Mouse (Mus musculus): ENCODE data around the gene Aadacl3. TPM values are rescaled to one million over a fixed set of nuclear protein-coding genes. Genes with fewer than 3 reads are reported as not detected.

The Aadacl3 gene
- 0.04 TPM in 1 of 2 replicates, not detected in the other for polyA plus RNA-seq (2012; rRNA removed; ENCODE audit: low replicate concordance)

GRCm38 (mm10) chr4:144463656-144464055 lies at the start of gene Aadacl3:
Aadacl3 (minus strand) TSS chr4:144463756.

GRCm38 (mm10) chr4:144453217-144453616 lies 10.3 kb downstream of the Aadacl3 start, which contains the start of gene Gm9944:
Gm9944 (minus strand) TSS chr4:144453317.

GRCm38 (mm10) chr4:144438672-144439071 lies 24.9 kb downstream of the Aadacl3 start, which contains the start of gene 1700012P22Rik:
1700012P22Rik (minus strand) TSS chr4:144438772.

GRCm38 (mm10) chr4:144408290-144408689 lies 55.3 kb downstream of the Aadacl3 start, which contains the start of gene Pramef12:
Pramef12 (minus strand) TSS chr4:144408464.

Other genes starting within 250 kb of the Aadacl3 start
- not detected in 2 replicates for gene Pramel5, start 183.3 kb downstream of the Aadacl3 start, polyA plus RNA-seq (2012; rRNA removed; ENCODE audit: low replicate concordance)
- not detected in 2 replicates for gene Gm13128, start 133.5 kb downstream of the Aadacl3 start, polyA plus RNA-seq (2012; rRNA removed; ENCODE audit: low replicate concordance)
- gene Gm13119, start 105.8 kb downstream of the Aadacl3 start, polyA plus RNA-seq (2012; rRNA removed; ENCODE audit: low replicate concordance), result not detected in 2 replicates
- gene Pramef20, start 85.8 kb downstream of the Aadacl3 start, polyA plus RNA-seq (2012; rRNA removed; ENCODE audit: low replicate concordance), result not detected in 2 replicates
- 0.26 TPM in 1 of 2 replicates, not detected in the other for gene Pramef12, start 55.3 kb downstream of the Aadacl3 start, polyA plus RNA-seq (2012; rRNA removed; ENCODE audit: low replicate concordance)
- gene 1700012P22Rik, start 25.0 kb downstream of the Aadacl3 start, polyA plus RNA-seq (2012; rRNA removed; ENCODE audit: low replicate concordance), result not detected in 2 replicates
- not detected in 2 replicates for gene Gm9944, start 10.4 kb downstream of the Aadacl3 start, polyA plus RNA-seq (2012; rRNA removed; ENCODE audit: low replicate concordance)
- not detected in 2 replicates for gene 9430007A20Rik, start 56.1 kb upstream of the Aadacl3 start, polyA plus RNA-seq (2012; rRNA removed; ENCODE audit: low replicate concordance)
- not detected in 2 replicates for gene Gm13124, start 101.4 kb upstream of the Aadacl3 start, polyA plus RNA-seq (2012; rRNA removed; ENCODE audit: low replicate concordance)
- gene Aadacl4, start 150.0 kb upstream of the Aadacl3 start, polyA plus RNA-seq (2012; rRNA removed; ENCODE audit: low replicate concordance), result 0.65 TPM in 1 of 2 replicates, not detected in the other
- gene Gm436, start 222.6 kb upstream of the Aadacl3 start, polyA plus RNA-seq (2012; rRNA removed; ENCODE audit: low replicate concordance), result 1.1 TPM in 1 of 2 replicates, not detected in the other